Mouse (Mus musculus) olfactory bulb, adult 2 months (tissue): ENCODE results near the gene Nomo1.

Source experiments
- CTCF ChIP-seq: fragments of 200-500 bp; IDR thresholded peaks from 2 replicates; pipeline ENCODE4 v1.5.1; 2012; ENCODE audit warnings: low read depth, mild to moderate bottlenecking, low read length, moderate library complexity; ENCODE audit not compliant: insufficient read depth
- POLR2A ChIP-seq: fragments of 200-500 bp; IDR thresholded peaks from 2 replicates; pipeline ENCODE4 v1.6.1; 2012; ENCODE audit warnings: mild to moderate bottlenecking, low read depth, low read length, moderate library complexity; ENCODE audit not compliant: insufficient read depth

GRCm38 (mm10) chr7:46103771-46104170 lies 70.3 kb downstream of the Nomo1 start:
- TF ChIP-seq POLR2A (no peak), CTCF (no peak)
